Comparison of ENCODE assay signal across 9 mouse cellular contexts in genomic region chr7:127025556-127026160, GRCm38 (mm10). TPM values are rescaled to one million over a fixed set of nuclear protein-coding genes. Genes with fewer than 3 reads are reported as not detected.
DNase-seq lines count a peak whose midpoint lies in the region; ATAC-seq and TF ChIP-seq lines count a peak whose summit lies in the region.
"Had no signal": no experiment of that assay in that cellular context is flagged by ENCODE, and none has a peak within 500 bp of the region (broad histone marks: within the 10 kb centered on the region; RNA-seq: fewer than 3 reads in every experiment).

No protein-coding gene starts in this region.

- no peak for ATAC-seq in limb, embryonic 14.5 days (ENCODE audit: low FRiP score, low read depth)

- peak overlapping the region; percentile 97 for H3K9ac ChIP-seq in limb, embryonic 14.5 days (ENCODE audit: low read depth, low read length, severe bottlenecking)

- WGBS in limb, embryonic 14.5 days: 1% methylated on average over 43 of the region's 65 CpGs

- DNase-seq in embryo, embryonic 11.5 days (ENCODE audit: low read depth, low spot score): peak; percentile 14
- DNase-seq in embryo, embryonic 10 days (ENCODE audit: low spot score): no peak
- DNase-seq in CD4-positive helper T cell, adult 2 months (ENCODE audit: low read depth, low spot score): peak; percentile 76
- DNase-seq in cerebellum, postnatal 25 days: peak; percentile 74 to 78
- peak; percentile 50 to 59 for DNase-seq in heart, postnatal 36 days
- DNase-seq in limb, embryonic 14.5 days (ENCODE audit: low spot score): no peak
- DNase-seq in naive thymus-derived CD4-positive, alpha-beta T cell, adult 2 months (ENCODE audit: low read depth): peak; percentile 73
- no peak for DNase-seq in urinary bladder, adult 2 months (ENCODE audit: low spot score)

- H3K9me3 ChIP-seq in limb, embryonic 14.5 days (ENCODE audit: control insufficient read depth, low read length): no peaks in the 10 kb centered on the region

- no peaks in the 10 kb centered on the region for H3K27me3 ChIP-seq in limb, embryonic 14.5 days (ENCODE audit: control insufficient read depth, insufficient read depth, low read length)

- peak overlapping the region; percentile 98 for H3K27ac ChIP-seq in limb, embryonic 14.5 days (replicated peaks; ENCODE audit: low read depth, low read length)

- H3K36me3 ChIP-seq in limb, embryonic 14.5 days (ENCODE audit: control insufficient read depth, insufficient read depth, low read length): peaks cover 57% of the 10 kb centered on the region

- no peak for TF ChIP-seq POLR2A in limb, embryonic 14.5 days (IDR thresholded peaks at IDR 0.05; ENCODE audit: borderline replicate concordance, extremely low read depth, insufficient read depth, insufficient read length)

- H3K4me3 ChIP-seq in limb, embryonic 14.5 days (replicated peaks; ENCODE audit: low read length): peak overlapping the region; percentile 96

- peaks cover 38% of the 10 kb centered on the region for H3K4me1 ChIP-seq in limb, embryonic 14.5 days (ENCODE audit: control insufficient read depth, insufficient read depth, low read length)

- intact Hi-C loops in heart, postnatal 36 days (cut with DNase I): loop anchor here (1.0 to 10.0 kb wide), 3 partner anchors 8 to 449 kb away; partner anchors contain the start of genes Fbrs and Pagr1a

- peak overlapping the region; percentile 90 for H3K4me2 ChIP-seq in limb, embryonic 14.5 days (replicated peaks; ENCODE audit: low read depth, low read length, severe bottlenecking)

RNA-seq across cellular contexts. Expression of gene Maz, which starts 1.2 kb away (rescaled TPM):
- total RNA-seq in heart, postnatal 36 days (2021): 10 to 100 TPM; 66.5 to 71.5 TPM
- 298 and 365 TPM in 2 replicates for polyA plus RNA-seq in limb, embryonic 14.5 days (2012; rRNA removed)
- polyA plus RNA-seq in limb, embryonic 14.5 days (2014; fragmentation: Nextera tagmentation; extraction: Ambion mirVana): 66.7 and 81.4 TPM in 2 replicates
- polyA plus RNA-seq in urinary bladder, adult 2 months (2012; rRNA removed): 72.0 and 72.5 TPM in 2 replicates

RNA-seq across cellular contexts. Expression of gene Prrt2, which starts 4.6 kb away (rescaled TPM):
- 1 to 10 TPM in 1 of 2 experiments, under 1 TPM in 1; 0.57 to 1.2 TPM for total RNA-seq in heart, postnatal 36 days (2021)
- 74.6 and 130 TPM in 2 replicates for polyA plus RNA-seq in limb, embryonic 14.5 days (2012; rRNA removed)
- 21.2 and 21.3 TPM in 2 replicates for polyA plus RNA-seq in limb, embryonic 14.5 days (2014; fragmentation: Nextera tagmentation; extraction: Ambion mirVana)
- 9.7 and 10.2 TPM in 2 replicates for polyA plus RNA-seq in urinary bladder, adult 2 months (2012; rRNA removed)

RNA-seq across cellular contexts. Expression of gene Gm42742, which starts 4.8 kb away (rescaled TPM):
- total RNA-seq in heart, postnatal 36 days (2021): 10 to 100 TPM; 25.2 to 28.6 TPM
- 111 and 143 TPM in 2 replicates for polyA plus RNA-seq in limb, embryonic 14.5 days (2012; rRNA removed)
- polyA plus RNA-seq in limb, embryonic 14.5 days (2014; fragmentation: Nextera tagmentation; extraction: Ambion mirVana): 26.8 and 37.7 TPM in 2 replicates
- polyA plus RNA-seq in urinary bladder, adult 2 months (2012; rRNA removed): 66.3 and 76.5 TPM in 2 replicates

RNA-seq across cellular contexts. Expression of gene Pagr1a, which starts 8.5 kb away (rescaled TPM):
- 10 to 100 TPM in 1 of 2 experiments, not detected in 1; 11.8 TPM for total RNA-seq in heart, postnatal 36 days (2021)
- polyA plus RNA-seq in limb, embryonic 14.5 days (2012; rRNA removed): 27.0 and 31.9 TPM in 2 replicates
- 47.6 and 63.6 TPM in 2 replicates for polyA plus RNA-seq in limb, embryonic 14.5 days (2014; fragmentation: Nextera tagmentation; extraction: Ambion mirVana)
- polyA plus RNA-seq in urinary bladder, adult 2 months (2012; rRNA removed): 16.4 and 18.2 TPM in 2 replicates

RNA-seq across cellular contexts. Expression of gene Pagr1b, which starts 9.4 kb away (rescaled TPM):
- not detected for total RNA-seq in heart, postnatal 36 days (2021)
- polyA plus RNA-seq in limb, embryonic 14.5 days (2012; rRNA removed): 3.2 and 4.3 TPM in 2 replicates
- 0.61 TPM in 1 of 2 replicates, not detected in the other for polyA plus RNA-seq in limb, embryonic 14.5 days (2014; fragmentation: Nextera tagmentation; extraction: Ambion mirVana)
- 2.8 and 3.2 TPM in 2 replicates for polyA plus RNA-seq in urinary bladder, adult 2 months (2012; rRNA removed)
- total RNA-seq: left cerebral cortex, adult 18-20 months had no signal

Comparison
In these comparisons a context has a peak if more than half of its experiments do, and no peak if none do; other contexts are left out.
1. DNase-seq: peak in embryo, embryonic 11.5 days (single experiment), CD4-positive helper T cell, adult 2 months (single experiment), cerebellum, postnatal 25 days (2 of 2), heart, postnatal 36 days (2 of 2) and naive thymus-derived CD4-positive, alpha-beta T cell, adult 2 months (single experiment); none in embryo, embryonic 10 days (single experiment), limb, embryonic 14.5 days (single experiment) and urinary bladder, adult 2 months (single experiment).